Mouse (Mus musculus) lung, embryonic 16.5 days (tissue): ENCODE measurements around the gene Sf3b4. TPM values are rescaled to one million over a fixed set of nuclear protein-coding genes. Genes with fewer than 3 reads are reported as not detected.
"Not testable (repeated sequence)": the region's sequence is repeated elsewhere in the genome, so short reads cannot be mapped to it uniquely, and the experiment has no call there.

ENCODE experiments used
- ATAC-seq: fragments of 200-750 bp; cut with Nextera tagmentation; 2 replicates; pipeline ENCODE4 v1.8.0; 2017; ENCODE audit warnings: low read depth, mild to moderate bottlenecking, moderate library complexity
- H3K27ac ChIP-seq: fragments of 300-500 bp; sonication (generic); 2 replicates; pipeline ENCODE4 v1.5.1; 2014; ENCODE audit warnings: mild to moderate bottlenecking, control low read depth, low read length
- H3K27me3 ChIP-seq: fragments of 300-500 bp; sonication (generic); 2 replicates; pipeline ENCODE4 v1.6.1; 2014; ENCODE audit warnings: low read depth, low read length, mixed read lengths; ENCODE audit not compliant: control insufficient read depth, insufficient read depth
- H3K36me3 ChIP-seq: fragments of 300-500 bp; sonication (generic); 2 replicates; pipeline ENCODE4 v1.6.1; 2014; ENCODE audit warnings: low read length; ENCODE audit not compliant: control insufficient read depth, insufficient read depth
- H3K4me1 ChIP-seq: fragments of 300-500 bp; sonication (generic); replicated peaks from 2 replicates; pipeline ENCODE4 v1.6.1; 2014; ENCODE audit warnings: low read length, mixed read lengths; ENCODE audit not compliant: control insufficient read depth, insufficient read depth
- H3K4me2 ChIP-seq: fragments of 300-500 bp; sonication (generic); 2 replicates; pipeline ENCODE4 v1.6.1; 2014; ENCODE audit warnings: low read depth, low read length, control low read depth
- H3K4me3 ChIP-seq: fragments of 300-500 bp; sonication (generic); 2 replicates; pipeline ENCODE4 v1.5.1; 2014; ENCODE audit warnings: mild to moderate bottlenecking, low read length, control low read depth
- H3K9ac ChIP-seq: fragments of 300-500 bp; sonication (generic); 2 replicates; pipeline ENCODE4 v1.6.1; 2014; ENCODE audit warnings: low read length, control low read depth
- H3K9me3 ChIP-seq: fragments of 300-500 bp; sonication (generic); 2 replicates; pipeline ENCODE4 v1.6.1; 2016; ENCODE audit warnings: low read length; ENCODE audit not compliant: control insufficient read depth
- WGBS: fragments of 180-500 bp; shearing (Covaris S2); extraction: QIAGEN DNeasy Blood & Tissue Kit; methylation state at CpG from one replicate; pipeline ENCODE4 v1.1.7; 2014; 5-methylcytosine and 5-hydroxymethylcytosine counted together
- polyA plus RNA-seq: library from polyadenylated mRNA; unstranded; fragments of >200 nt; fragmentation: Nextera tagmentation; extraction: Ambion mirVana; gene quantifications from 2 replicates; pipeline ENCODE4 v1.2.1, GENCODE M21; 2015

The Sf3b4 gene
- polyA plus RNA-seq, 1 experiment from 2014 or later, result 167 TPM

DNA sequence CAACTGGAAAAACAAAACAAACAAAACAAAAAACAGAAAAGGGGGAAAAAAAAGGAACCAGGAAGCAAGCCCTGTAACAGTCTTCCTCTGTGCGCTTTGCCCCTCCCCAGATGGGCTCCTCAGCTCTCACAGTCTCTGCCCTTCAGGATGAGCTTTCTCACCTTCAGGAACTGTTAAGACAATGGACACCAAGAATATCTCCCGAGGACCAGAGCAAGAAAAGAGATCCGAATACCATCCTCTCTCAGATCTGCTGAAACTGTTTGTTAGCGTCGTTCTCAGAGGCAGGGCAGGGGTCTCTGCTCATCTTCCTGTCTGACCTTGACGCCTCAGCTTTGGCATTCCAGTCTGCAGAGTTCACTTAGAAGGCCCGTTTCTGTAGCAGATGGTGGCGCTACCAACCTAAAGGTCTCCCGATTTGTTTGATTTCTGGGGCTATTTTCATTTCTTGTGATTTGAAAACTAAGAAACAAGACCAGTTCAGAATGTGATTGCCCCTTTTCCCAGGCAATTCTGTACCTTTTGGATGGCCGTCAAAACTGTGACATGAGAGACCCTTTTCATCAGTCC is 1.1 kb upstream of the Sf3b4 start:
- Histone ChIP-seq H3K36me3 (peaks cover 18% of the 10 kb centered on the region), H3K4me3 (peak overlapping the region; percentile 96), H3K27ac (peak overlapping the region; percentile 100), H3K27me3 (no peaks in the 10 kb centered on the region), H3K9me3 (no peaks in the 10 kb centered on the region), H3K9ac (peak overlapping the region; percentile 96), H3K4me2 (peak overlapping the region; percentile 90), H3K4me1 (peaks cover 31% of the 10 kb centered on the region)
- no peak for ATAC-seq
- WGBS, result 44% methylated on average over 10 of the region's 10 CpGs

GRCm38 (mm10) chr3:96171583-96172196 is 442 bp upstream of the Sf3b4 start:
- WGBS, result 12% methylated on average over 18 of the region's 18 CpGs
- ATAC-seq, result peak; percentile 21

DNA sequence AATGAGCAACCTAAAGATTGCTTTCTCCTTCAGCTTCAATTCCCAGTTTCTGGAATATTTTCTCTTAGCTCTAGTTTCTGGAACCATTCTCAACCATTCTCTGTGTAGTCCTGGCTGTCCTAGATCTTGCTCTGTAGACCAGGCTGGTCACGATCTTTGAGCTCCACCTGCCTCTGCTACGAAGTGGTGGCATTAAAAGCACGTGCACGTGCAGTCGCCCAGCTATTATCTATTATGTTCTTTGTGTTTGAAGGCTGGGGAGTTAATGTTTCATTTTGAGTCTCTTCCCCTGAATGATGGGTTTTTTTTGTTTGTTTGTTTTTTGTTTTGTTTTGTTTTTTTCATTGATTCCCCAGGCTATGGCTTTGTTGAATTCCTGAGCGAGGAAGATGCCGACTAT is 1.1 kb downstream of the Sf3b4 start:
- Histone ChIP-seq H3K4me1 (peaks cover 28% of the 10 kb centered on the region), H3K4me2 (peak overlapping the region; percentile 80), H3K9me3 (no peaks in the 10 kb centered on the region), H3K27ac (no peak overlapping the region), H3K4me3 (peak overlapping the region; percentile 96), H3K27me3 (no peaks in the 10 kb centered on the region), H3K36me3 (peaks cover 33% of the 10 kb centered on the region), H3K9ac (peak overlapping the region; percentile 90)
- ATAC-seq, result no peak
- WGBS, result 33% methylated on average over 7 of the region's 7 CpGs

More at GRCm38 (mm10) chr3:96171583-96172196, 442 bp upstream of the Sf3b4 start:
- peak overlapping the region; percentile 96 for H3K4me3 ChIP-seq
- H3K27ac ChIP-seq, result peak overlapping the region; percentile 100
- H3K36me3 ChIP-seq, result peaks cover 25% of the 10 kb centered on the region
- H3K9me3 ChIP-seq, result no peaks in the 10 kb centered on the region
- H3K4me1 ChIP-seq, result peaks cover 31% of the 10 kb centered on the region
- peak overlapping the region; percentile 90 for H3K4me2 ChIP-seq
- peak overlapping the region; percentile 96 for H3K9ac ChIP-seq
- H3K27me3 ChIP-seq, result no peaks in the 10 kb centered on the region

DNA sequence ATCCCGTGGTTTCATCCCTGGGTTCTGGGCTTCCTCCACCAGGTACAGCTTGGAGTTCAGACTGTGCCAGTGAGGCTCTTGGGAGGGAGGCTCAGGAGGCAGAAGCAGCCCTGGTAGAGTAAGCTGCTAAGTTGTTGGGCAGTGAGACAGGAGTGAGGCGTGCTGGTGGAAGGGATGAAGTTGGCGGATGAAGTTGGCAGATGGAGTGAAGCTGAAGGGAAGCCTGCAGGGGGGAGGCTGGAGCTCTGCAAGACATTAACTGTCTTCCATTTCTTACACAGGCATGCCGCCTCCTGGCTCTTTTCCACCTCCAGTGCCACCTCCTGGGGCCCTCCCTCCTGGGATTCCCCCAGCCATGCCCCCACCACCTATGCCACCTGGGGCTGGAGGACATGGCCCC is 1.9 kb downstream of the Sf3b4 start:
- not testable (repeated sequence) for H3K9ac ChIP-seq, H3K9me3 ChIP-seq, ATAC-seq, H3K27me3 ChIP-seq, H3K4me2 ChIP-seq, H3K4me3 ChIP-seq, H3K27ac ChIP-seq
- Histone ChIP-seq H3K4me1 (peaks cover 24% of the 10 kb centered on the region), H3K36me3 (peaks cover 37% of the 10 kb centered on the region)
- 81% methylated on average over 4 of the region's 4 CpGs for WGBS

DNA sequence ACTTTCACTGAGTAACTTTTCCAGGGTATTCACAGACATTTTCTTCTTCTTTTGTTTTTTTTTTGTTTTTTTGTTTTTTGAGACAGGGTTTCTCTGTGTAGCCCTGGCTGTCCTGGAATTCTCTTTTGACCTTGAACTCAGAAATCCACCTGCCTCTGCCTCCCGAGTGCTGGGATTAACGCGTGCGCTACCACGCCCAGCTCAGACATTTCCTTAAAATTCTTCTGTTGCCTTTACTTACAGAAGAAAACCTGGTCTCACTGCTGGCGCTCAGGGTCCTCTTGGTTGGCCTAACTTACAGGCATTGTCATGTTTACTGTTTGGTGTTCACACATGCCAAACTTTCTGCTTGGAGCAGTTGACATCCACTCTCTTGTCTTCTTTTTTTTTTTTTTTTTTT is 3.1 kb downstream of the Sf3b4 start:
- H3K36me3 ChIP-seq, result peaks cover 37% of the 10 kb centered on the region
- WGBS, result 93% methylated on average over 6 of the region's 6 CpGs
- no peaks in the 10 kb centered on the region for H3K9me3 ChIP-seq
- H3K4me1 ChIP-seq, result peaks cover 24% of the 10 kb centered on the region
- no peak overlapping the region for H3K4me3 ChIP-seq
- H3K27me3 ChIP-seq, result no peaks in the 10 kb centered on the region
- no peak for ATAC-seq
- no peak overlapping the region for H3K9ac ChIP-seq
- H3K4me2 ChIP-seq, result no peak overlapping the region
- no peak overlapping the region for H3K27ac ChIP-seq

- Histone ChIP-seq H3K27me3 (no peaks in the 10 kb centered on the region), H3K4me2 (no peak overlapping the region), H3K36me3 (peaks cover 37% of the 10 kb centered on the region), H3K27ac (no peak overlapping the region), H3K4me1 (peaks cover 24% of the 10 kb centered on the region), H3K9ac (no peak overlapping the region), H3K4me3 (no peak overlapping the region), H3K9me3 (no peaks in the 10 kb centered on the region)
- WGBS, result 84% methylated on average over 4 of the region's 4 CpGs
- ATAC-seq, result no peak
These were observed 6.3 kb downstream of the Sf3b4 start for GRCm38 (mm10) chr3:96178427-96178826.

- H3K4me1 ChIP-seq, result peaks cover 23% of the 10 kb centered on the region
- H3K4me3 ChIP-seq, result no peak overlapping the region
- H3K27ac ChIP-seq, result no peak overlapping the region
- no peak for ATAC-seq
- peaks cover 36% of the 10 kb centered on the region for H3K36me3 ChIP-seq
- no peak overlapping the region for H3K4me2 ChIP-seq
- H3K9me3 ChIP-seq, result no peaks in the 10 kb centered on the region
- 75% methylated on average over 2 of the region's 2 CpGs for WGBS
- H3K9ac ChIP-seq, result no peak overlapping the region
- no peaks in the 10 kb centered on the region for H3K27me3 ChIP-seq
These were observed 6.8 kb downstream of the Sf3b4 start for GRCm38 (mm10) chr3:96178902-96179301.

GRCm38 (mm10) chr3:96179531-96179930 is 7.4 kb downstream of the Sf3b4 start:
- Histone ChIP-seq H3K27me3 (no peaks in the 10 kb centered on the region), H3K9ac (no peak overlapping the region), H3K36me3 (peaks cover 32% of the 10 kb centered on the region), H3K4me2 (no peak overlapping the region), H3K4me3 (no peak overlapping the region), H3K4me1 (peaks cover 19% of the 10 kb centered on the region), H3K27ac (no peak overlapping the region), H3K9me3 (no peaks in the 10 kb centered on the region)
- 49% methylated on average over 4 of the region's 4 CpGs for WGBS
- no peak for ATAC-seq

- peak within 1 kb of the TSS; percentile 83 for H3K4me2 ChIP-seq
- peaks cover 23% of the 10 kb centered on the region for H3K36me3 ChIP-seq
- no peaks in the 10 kb centered on the region for H3K27me3 ChIP-seq
- WGBS, result under 1% methylated on average over 18 of the region's 23 CpGs
- peak within 1 kb of the TSS; percentile 58 for H3K4me3 ChIP-seq
- peak; percentile 64; the same call in 1 of the 2 replicates for ATAC-seq
- H3K9ac ChIP-seq, result peak within 1 kb of the TSS; percentile 70
- no peaks in the 10 kb centered on the region for H3K9me3 ChIP-seq
- peaks cover 17% of the 10 kb centered on the region for H3K4me1 ChIP-seq
- no peak within 1 kb of the TSS for H3K27ac ChIP-seq
These were observed 8.8 kb downstream of the Sf3b4 start, which contains the start of gene Sv2a for GRCm38 (mm10) chr3:96180727-96181477. TSS of gene Sv2a (plus strand) at chr3:96181151.
